Mouse (Mus musculus) skeletal muscle tissue, adult 2 months (tissue): Measurements from ENCODE around the gene Cd1d1.

Experiments
- DNase-seq: peaks from one replicate; pipeline ENCODE4 v3.0.0-alpha.2; 2012; ENCODE audit warnings: low read depth, low spot score

The Cd1d1 gene

GRCm38 (mm10) chr3:86961395-86961669 lies 37.9 kb downstream of the Cd1d1 start:
- DNase-seq, result no peak

GRCm38 (mm10) chr3:86960656-86961394 lies 38.4 kb downstream of the Cd1d1 start:
- no peak for DNase-seq

DNA sequence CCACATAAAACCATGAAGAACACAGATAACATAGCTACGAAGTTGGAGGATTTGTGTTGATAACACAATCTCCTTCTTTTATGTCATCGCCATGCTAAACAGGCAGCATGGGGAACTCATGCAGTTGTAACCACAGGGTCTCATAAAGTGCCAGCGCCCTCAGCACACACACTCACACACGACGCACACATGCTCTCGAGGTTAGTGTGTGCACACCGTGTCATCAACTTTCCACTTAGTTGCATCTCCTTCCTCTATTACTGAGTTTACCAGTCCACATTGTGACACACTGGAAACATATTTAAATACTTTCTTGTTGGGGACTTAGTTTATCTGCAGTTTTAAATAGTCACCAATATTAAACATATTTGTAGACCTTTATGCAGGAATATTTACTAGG lies 40.2 kb downstream of the Cd1d1 start:
- no peak for DNase-seq

- no peak for DNase-seq
Observed at GRCm38 (mm10) chr3:86955376-86955775, 43.9 kb downstream of the Cd1d1 start.

- no peak for DNase-seq
Observed at GRCm38 (mm10) chr3:86954521-86954920, 44.7 kb downstream of the Cd1d1 start.

DNA sequence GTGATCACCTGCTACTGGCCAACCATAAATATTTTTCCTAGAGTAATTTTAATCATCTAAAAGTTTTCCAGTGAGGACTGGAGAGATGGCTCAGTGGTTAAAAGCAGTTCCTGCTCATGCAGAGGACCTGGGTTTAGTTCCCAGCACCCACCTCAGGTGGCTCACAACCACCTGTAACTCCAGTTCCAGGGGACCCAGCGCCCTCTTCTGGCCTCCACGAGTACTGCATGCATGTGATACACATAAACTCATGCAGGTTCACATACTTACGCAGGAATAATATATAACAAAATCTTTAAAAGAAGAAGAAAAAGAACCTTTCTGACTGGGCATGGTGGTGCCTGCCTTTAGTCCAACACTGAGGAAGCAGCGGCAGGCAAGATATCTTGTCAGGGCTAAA lies 45.4 kb downstream of the Cd1d1 start:
- DNase-seq, result no peak

DNA sequence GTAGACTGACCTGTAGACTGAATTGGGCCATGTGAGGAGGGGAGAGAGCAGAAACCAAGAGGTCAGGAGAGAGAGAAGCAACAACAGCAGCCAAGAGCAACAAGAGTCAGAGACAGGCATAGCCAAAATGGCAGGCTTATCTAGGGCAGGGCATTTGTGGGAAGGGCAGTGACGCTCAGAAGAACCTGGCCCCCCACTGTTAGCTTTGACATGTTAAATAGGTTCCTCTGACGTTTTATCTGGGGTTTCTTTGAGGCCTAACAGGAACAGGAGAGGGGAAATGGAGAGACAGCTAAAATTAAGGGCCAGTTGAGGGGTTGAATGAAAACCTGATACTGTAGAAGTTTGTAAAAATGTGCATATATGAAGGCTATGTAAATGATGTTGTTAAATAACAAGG lies 48.6 kb downstream of the Cd1d1 start:
- no peak for DNase-seq
